Mouse (Mus musculus): ENCODE measurements around the gene Ier2. TPM values are rescaled to one million over a fixed set of nuclear protein-coding genes. Genes with fewer than 3 reads are reported as not detected.

The Ier2 gene
- polyA plus RNA-seq, 1 experiment from 2014 or later = 113 TPM

DNA sequence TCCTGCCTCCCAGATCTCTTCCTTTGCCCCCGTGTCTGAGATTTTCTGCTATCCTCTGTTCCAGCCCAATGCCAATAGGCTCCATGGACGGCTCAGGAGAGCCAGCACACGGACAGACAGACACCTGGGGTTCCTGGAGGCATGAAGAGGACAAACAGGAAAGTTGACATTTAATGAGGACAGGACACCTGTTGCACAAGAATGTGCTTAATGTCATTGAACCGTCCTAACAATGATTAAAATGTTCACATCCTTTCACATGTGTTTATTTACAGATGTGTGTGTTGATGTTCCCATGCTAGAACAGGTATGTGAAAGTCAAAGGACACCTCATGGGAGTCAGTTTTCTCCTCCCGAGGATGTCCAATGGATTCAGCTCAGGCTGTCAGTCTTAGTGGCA, 19.6 kb downstream of the Ier2 start:
- no peak for ATAC-seq
- DNase-seq (ENCODE audit: low read depth, low spot score) = no peak
- in situ Hi-C loops (cut with MboI; ENCODE audit: low pct_unique_long_range_greater_than_20kb) = no loop called here
- ChIA-PET CTCF (interaction anchor here (2.4 kb wide), 1 partner anchor 49 kb away, joined by 6 read pairs; no protein-coding TSS in a partner anchor), POLR2A (interaction anchor here (0.7 kb wide), 1 partner anchor 56 kb away, joined by 5 read pairs; no protein-coding TSS in a partner anchor)
- no peak for TF ChIP-seq CTCF (IDR thresholded peaks at IDR 0.05)
- H3K27me3 ChIP-seq = no peaks in the 10 kb centered on the region

DNA sequence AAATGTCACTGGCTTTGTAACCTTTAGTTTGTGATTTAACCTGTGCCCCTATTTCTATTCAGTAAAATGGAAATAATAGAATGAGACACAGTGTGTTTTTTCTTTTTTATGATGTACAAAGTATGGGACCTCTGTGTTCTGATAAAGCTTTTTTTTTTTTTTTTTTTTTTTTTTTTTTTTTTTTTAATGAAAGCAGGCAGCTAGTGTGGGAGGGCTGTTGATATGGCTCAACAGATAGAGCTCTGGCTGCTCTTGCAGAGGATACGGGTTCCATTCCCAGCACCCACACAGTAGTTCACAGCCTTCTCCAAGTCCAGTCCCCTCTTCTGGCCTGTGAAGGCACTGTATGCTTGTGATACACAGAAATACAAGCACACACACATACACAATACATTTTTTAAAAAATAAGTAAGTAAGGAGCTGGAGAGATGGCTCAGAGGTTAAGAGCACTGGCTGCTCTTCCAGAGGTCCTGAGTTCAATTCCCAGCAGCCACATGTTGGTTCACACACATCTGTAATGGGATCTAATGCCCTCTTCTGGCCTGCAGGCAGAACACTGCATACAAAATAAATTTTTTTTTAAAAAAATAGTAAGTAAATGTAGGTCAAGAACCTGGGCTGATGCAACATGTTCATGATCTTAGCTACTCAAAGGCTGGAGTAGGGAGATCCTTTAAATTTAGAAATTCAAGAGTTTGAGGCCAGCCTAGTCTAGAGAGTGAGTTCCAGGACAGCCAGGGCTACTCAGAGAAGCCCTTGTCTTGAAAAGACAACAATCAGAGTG, 20.9 kb downstream of the Ier2 start:
- in situ Hi-C loops (cut with MboI; ENCODE audit: low pct_unique_long_range_greater_than_20kb) = no loop called here
- H3K27me3 ChIP-seq = no peaks in the 10 kb centered on the region
- CTCF ChIA-PET = interaction anchor here (2.4 kb wide), 1 partner anchor 47 kb away, joined by 6 read pairs; no protein-coding TSS in a partner anchor
- POLR2A ChIA-PET = no interaction called here
- no peak for TF ChIP-seq CTCF (IDR thresholded peaks at IDR 0.05)
- no peak for ATAC-seq
- DNase-seq (ENCODE audit: low read depth, low spot score) = no peak

DNA sequence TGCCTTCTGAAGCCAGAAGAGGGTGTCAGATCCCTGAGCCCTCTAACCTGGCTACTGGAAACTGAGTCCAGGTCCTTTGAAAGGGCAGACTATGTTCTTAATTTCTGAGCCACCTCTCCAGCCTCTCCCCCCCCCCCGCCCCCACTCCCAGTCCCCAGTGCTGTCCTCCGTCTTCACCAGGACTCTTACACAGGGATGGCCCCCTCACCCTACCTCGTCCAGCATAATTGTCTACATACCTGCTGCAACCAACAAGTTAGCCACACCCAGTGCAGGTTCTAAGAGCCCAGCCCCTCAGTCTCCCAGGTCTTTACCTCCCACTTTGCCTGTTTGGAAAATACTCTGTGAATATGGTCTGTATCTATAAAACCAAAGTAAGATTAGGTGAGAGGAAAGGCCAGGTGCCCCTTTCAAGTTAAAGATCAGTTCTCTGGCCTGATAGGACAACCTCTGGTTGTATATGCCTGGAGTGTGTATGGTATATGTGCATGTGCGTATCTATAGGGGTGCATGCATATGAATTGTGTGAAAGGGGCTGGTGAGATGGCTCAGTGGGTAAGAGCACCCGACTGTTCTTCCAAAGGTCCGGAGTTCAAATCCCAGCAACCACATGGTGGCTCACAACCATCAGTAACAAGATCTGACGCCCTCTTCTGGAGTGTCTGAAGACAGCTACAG, 21.9 kb downstream of the Ier2 start:
- ATAC-seq (no peak), DNase-seq (ENCODE audit: low read depth, low spot score) (no peak)
- in situ Hi-C loops (cut with MboI; ENCODE audit: low pct_unique_long_range_greater_than_20kb) = no loop called here
- ChIA-PET CTCF (interaction anchor here (0.6 kb wide), 1 partner anchor 288 kb away, joined by 3 read pairs; no protein-coding TSS in a partner anchor), POLR2A (no interaction called here)
- TF ChIP-seq CTCF (IDR thresholded peaks at IDR 0.05) = no peak
- H3K27me3 ChIP-seq = no peaks in the 10 kb centered on the region

DNA sequence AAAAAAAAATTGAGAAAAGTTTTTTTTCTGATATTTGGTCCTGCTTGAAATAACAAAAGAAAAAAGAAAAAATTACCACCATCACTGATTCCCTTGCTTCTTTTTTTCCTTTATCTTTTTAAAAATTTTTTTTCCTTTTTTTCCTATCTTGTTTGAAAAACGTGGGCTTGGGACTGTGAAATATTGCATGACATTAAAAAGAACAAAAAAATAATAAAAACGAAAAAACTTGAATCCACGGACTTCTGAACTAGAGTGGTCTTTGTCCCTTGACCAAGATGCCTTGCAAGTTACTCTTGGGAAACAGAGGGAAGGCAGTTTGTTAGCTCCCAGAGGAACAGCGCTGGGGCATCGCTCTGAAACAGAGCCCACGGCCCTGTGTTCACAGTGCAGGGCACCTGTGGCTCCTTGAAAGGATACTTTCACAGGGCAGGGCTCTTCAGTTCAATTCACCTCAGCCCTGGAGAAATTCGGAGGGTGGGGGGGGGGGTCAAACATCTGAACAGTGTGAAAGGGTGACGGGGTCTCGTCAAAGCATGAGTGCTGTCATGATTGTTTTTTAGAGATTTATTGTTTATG, 22.6 kb downstream of the Ier2 start:
- ChIA-PET CTCF (interaction anchor here (0.6 to 1.1 kb wide), 4 partner anchors 16 to 287 kb away, joined by 3 to 5 read pairs (median 3); no protein-coding TSS in a partner anchor), POLR2A (no interaction called here)
- DNase-seq (ENCODE audit: low read depth, low spot score) (no peak), ATAC-seq (no peak)
- no peak for TF ChIP-seq CTCF (IDR thresholded peaks at IDR 0.05)
- no peaks in the 10 kb centered on the region for H3K27me3 ChIP-seq
- in situ Hi-C loops (cut with MboI; ENCODE audit: low pct_unique_long_range_greater_than_20kb) = no loop called here

DNA sequence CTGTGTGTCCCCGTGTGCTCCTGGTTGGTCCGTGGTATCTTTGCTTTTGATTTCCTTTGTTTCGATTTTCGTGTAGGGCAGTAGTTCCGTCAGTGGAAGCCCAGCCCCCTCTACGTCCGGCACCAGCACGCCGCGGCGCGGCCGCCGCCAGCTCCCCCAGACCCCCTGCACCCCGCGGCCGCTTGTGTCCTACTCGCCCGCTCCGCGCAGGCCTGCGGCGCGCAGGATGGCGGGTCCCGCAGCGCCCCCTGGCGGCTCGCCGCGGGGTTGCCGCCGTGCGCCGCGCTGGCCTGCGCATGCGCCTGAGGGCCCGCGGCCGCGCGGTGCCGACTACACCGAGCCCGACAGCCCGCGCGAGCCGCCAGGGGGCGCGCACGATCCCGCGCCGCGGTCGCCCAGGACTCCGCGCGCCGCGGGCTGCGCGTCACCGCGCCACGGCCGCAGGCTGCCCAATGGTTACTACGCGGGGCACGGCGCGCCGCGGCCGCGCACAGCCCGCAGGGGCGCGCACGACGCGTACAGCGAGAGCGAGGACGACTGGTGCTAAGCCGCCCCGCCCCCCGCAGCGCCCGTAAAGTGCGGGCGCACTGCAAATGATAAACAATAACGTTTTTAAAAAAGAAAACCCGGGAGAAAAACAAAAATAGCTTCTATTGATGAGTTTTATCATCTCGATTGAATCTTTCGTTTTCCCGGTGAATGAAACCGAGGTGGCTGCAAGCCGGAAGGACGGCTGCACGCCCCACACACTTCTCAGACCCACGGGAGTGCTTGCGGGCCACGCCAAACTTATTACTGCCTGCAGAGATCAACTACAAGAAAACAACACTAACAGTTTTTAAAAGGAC, 23.3 kb downstream of the Ier2 start:
- ChIA-PET CTCF (interaction anchor here (0.7 to 2.0 kb wide), 7 partner anchors 17 to 174 kb away, joined by 3 to 6 read pairs (median 3); no protein-coding TSS in a partner anchor), POLR2A (no interaction called here)
- no peaks in the 10 kb centered on the region for H3K27me3 ChIP-seq
- in situ Hi-C loops (cut with MboI; ENCODE audit: low pct_unique_long_range_greater_than_20kb) = loop anchor here (5.0 kb wide), 1 partner anchor 47 kb away; no protein-coding TSS in a partner anchor
- ATAC-seq (peak; percentile 76), DNase-seq (ENCODE audit: low read depth, low spot score) (no peak)
- TF ChIP-seq CTCF (IDR thresholded peaks at IDR 0.05) = no peak

DNA sequence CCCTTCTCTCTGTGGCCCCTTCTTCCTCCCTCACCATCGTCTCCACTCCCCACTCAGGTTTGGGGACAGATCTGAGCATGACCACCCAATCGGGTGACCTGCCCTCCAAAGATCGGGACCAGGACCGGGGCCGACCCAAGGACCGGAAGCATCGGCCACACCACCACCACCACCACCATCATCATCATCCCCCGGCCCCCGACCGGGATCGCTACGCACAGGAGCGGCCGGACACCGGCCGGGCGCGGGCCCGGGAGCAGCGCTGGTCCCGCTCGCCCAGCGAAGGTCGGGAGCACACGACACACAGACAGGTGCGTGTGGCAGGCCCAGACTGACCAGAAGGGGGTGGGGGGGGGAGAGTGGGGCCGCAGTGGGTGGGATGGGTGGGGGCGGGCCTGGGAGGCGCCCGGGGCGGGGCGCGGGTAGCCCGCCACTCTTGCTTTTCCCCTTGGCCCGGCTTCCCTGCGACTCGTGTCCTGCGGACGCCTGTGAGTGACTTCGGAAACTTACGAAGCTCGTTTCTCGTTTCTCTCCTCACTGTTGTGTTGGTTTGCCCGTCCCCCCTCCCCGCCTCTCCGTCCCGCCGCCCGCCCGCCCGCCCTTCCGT, 24.0 kb downstream of the Ier2 start:
- POLR2A ChIA-PET = interaction anchor here (0.7 kb wide), 1 partner anchor 175 kb away, joined by 3 read pairs; no protein-coding TSS in a partner anchor
- CTCF ChIA-PET = interaction anchor here (0.9 to 2.0 kb wide), 4 partner anchors 19 to 175 kb away, joined by 3 to 6 read pairs (median 4); no protein-coding TSS in a partner anchor
- DNase-seq (ENCODE audit: low read depth, low spot score) (no peak), ATAC-seq (no peak)
- H3K27me3 ChIP-seq = no peaks in the 10 kb centered on the region
- in situ Hi-C loops (cut with MboI; ENCODE audit: low pct_unique_long_range_greater_than_20kb) = loop anchor here (5.0 kb wide), 1 partner anchor 46 kb away; no protein-coding TSS in a partner anchor
- no peak for TF ChIP-seq CTCF (IDR thresholded peaks at IDR 0.05)

DNA sequence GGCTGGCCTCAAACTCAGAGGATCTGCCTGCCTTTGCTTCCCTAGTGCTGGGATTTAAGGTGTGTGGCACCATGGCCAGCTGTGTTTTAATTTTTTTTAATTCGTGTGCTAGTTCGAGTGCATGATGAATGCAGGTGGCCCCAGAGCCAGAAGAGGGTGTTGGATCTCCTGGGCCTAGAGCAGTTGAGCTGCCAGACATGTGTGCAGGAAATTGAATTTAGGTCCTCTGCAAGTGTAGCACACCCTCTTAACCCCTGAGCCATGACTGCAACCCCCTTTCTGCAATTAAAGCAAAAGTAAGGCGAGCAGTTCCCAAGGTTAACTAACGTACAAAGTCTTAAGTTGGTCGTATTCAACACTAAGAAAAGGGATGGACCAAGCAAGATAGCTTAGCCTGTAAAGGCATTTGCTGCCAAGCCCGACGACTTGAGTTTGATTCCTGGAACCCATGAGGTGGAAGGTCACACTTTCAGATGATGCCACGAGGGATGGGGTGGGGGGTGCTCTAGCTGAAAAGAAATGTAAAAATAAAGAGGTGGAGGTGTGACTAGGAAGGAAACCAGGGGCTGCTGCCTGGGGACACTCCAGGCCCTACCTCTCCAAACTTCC, 24.6 kb downstream of the Ier2 start:
- in situ Hi-C loops (cut with MboI; ENCODE audit: low pct_unique_long_range_greater_than_20kb) = loop anchor here (5.0 kb wide), 1 partner anchor 46 kb away; no protein-coding TSS in a partner anchor
- TF ChIP-seq CTCF (IDR thresholded peaks at IDR 0.05) = no peak
- ATAC-seq (no peak), DNase-seq (ENCODE audit: low read depth, low spot score) (no peak)
- no peaks in the 10 kb centered on the region for H3K27me3 ChIP-seq
- ChIA-PET POLR2A (interaction anchor here (0.7 kb wide), 1 partner anchor 176 kb away, joined by 3 read pairs; no protein-coding TSS in a partner anchor), CTCF (interaction anchor here (1.1 to 2.0 kb wide), 3 partner anchors 46 to 175 kb away, joined by 3 to 6 read pairs (median 4); no protein-coding TSS in a partner anchor)

DNA sequence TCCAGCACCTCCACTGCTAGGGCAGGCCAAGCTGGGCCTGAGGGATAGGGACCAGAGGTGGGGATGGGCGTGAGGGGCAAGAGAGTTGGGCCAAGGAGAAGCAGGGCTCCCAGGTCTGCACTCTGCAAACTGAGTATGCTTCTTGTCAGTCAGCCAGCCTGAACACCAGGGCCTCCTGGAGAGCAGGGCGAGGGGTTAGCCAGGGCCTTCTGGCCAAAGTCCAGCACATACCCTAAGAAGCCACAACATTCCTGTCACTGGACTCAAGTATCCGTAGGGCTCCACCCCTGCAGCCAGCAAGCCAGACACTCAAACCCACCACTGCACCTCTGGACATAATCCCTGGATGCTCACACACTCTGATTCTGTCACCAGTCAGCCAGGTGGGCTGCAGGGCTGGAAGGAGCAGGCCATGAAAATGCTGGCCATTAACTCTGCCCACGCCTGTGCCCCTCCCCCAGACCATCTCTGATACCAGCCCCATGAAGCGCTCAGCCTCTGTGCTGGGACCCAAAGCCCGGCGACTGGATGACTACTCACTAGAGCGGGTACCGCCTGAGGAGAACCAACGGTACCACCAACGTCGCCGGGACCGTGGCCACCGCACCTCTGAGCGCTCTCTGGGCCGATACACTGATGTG, 26.5 kb downstream of the Ier2 start:
- ChIA-PET POLR2A (interaction anchor here (1.2 kb wide), 1 partner anchor 30 kb away, joined by 3 read pairs; no protein-coding TSS in a partner anchor), CTCF (interaction anchor here (1.3 kb wide), 1 partner anchor 41 kb away, joined by 4 read pairs; no protein-coding TSS in a partner anchor)
- DNase-seq (ENCODE audit: low read depth, low spot score) (peak; percentile 76), ATAC-seq (peak; percentile 65)
- in situ Hi-C loops (cut with MboI; ENCODE audit: low pct_unique_long_range_greater_than_20kb) = loop anchor here (5.0 kb wide), 1 partner anchor 44 kb away; no protein-coding TSS in a partner anchor
- TF ChIP-seq CTCF (IDR thresholded peaks at IDR 0.05) = no peak
- no peaks in the 10 kb centered on the region for H3K27me3 ChIP-seq
